Mouse (Mus musculus) CH12.LX (cell line): Measurements from ENCODE around the gene Jph2. TPM values are rescaled to one million over a fixed set of nuclear protein-coding genes. Genes with fewer than 3 reads are reported as not detected.

ENCODE experiments used
- DNase-seq: peaks from one replicate; pipeline ENCODE4 v3.0.0-alpha.2; 2013; ENCODE audit errors: extremely low read depth
- H3K27ac ChIP-seq: 2 replicates; pipeline ENCODE4 v1.5.1; 2012; ENCODE audit warnings: low read depth, mild to moderate bottlenecking, control low read depth, moderate library complexity; ENCODE audit not compliant: insufficient read depth
- H3K27me3 ChIP-seq: replicated peaks from 2 replicates; pipeline ENCODE3; 2012; ENCODE audit warnings: inconsistent platforms
- H3K36me3 ChIP-seq, 2 experiments: replicated peaks in 1 of 2; 2 replicates each; pipeline versions ENCODE3 to v1.6.1; 2012; ENCODE audit warnings: inconsistent platforms in 1 of 2, low read length in 1 of 2, mild to moderate bottlenecking in 1 of 2, mixed read lengths in 1 of 2, moderate library complexity in 1 of 2; ENCODE audit not compliant: control insufficient read depth in 1 of 2, insufficient read depth in 1 of 2
- H3K4me1 ChIP-seq, 2 experiments: 2 replicates each; pipeline ENCODE4 v1.6.1; 2012; ENCODE audit warnings: inconsistent platforms in 1 of 2, moderate library complexity in 1 of 2; ENCODE audit not compliant: insufficient read depth in 2 of 2, control insufficient read depth in 1 of 2
- H3K4me2 ChIP-seq: 2 replicates; pipeline ENCODE4 v1.6.1; 2012; ENCODE audit warnings: low read depth, mild to moderate bottlenecking, control low read depth; ENCODE audit not compliant: poor library complexity, insufficient read depth, severe bottlenecking
- H3K4me3 ChIP-seq, 3 experiments: fragments of 150-350 bp in 1 of 3; sonication (generic) in 1 of 3; replicated peaks in 1 of 3; 2 replicates each; pipeline versions ENCODE3 to v1.5.1; 2011 to 2012; ENCODE audit warnings: low read depth in 2 of 3, low read length in 2 of 3, mild to moderate bottlenecking in 2 of 3, moderate library complexity in 2 of 3, control low read depth in 1 of 3, improper control_type of control experiment in 1 of 3, inconsistent platforms in 1 of 3, mixed read lengths in 1 of 3; ENCODE audit not compliant: poor library complexity in 1 of 3
- H3K79me2 ChIP-seq: replicated peaks from 2 replicates; pipeline ENCODE4 v1.6.1; 2012; ENCODE audit warnings: mild to moderate bottlenecking, moderate library complexity; ENCODE audit not compliant: control insufficient read depth, poor library complexity, insufficient read depth, severe bottlenecking; ENCODE audit errors: extremely low read depth
- H3K9ac ChIP-seq: 2 replicates; pipeline ENCODE4 v1.6.1; 2012; ENCODE audit warnings: low read depth, mild to moderate bottlenecking, control low read depth, moderate library complexity; ENCODE audit not compliant: insufficient read depth
- H3K9me3 ChIP-seq: replicated peaks from 2 replicates; pipeline ENCODE3; 2012; ENCODE audit warnings: low read length, inconsistent platforms, mixed read lengths
- CTCF ChIP-seq, 2 experiments: IDR thresholded peaks in 1 of 2; conservative IDR thresholded peaks in 1 of 2; 2 replicates each; pipeline ENCODE4 v1.5.1; 2011 to 2012; ENCODE audit warnings: low read depth in 2 of 2, low read length in 2 of 2, improper control_type of control experiment in 1 of 2, inconsistent platforms in 1 of 2, mild to moderate bottlenecking in 1 of 2, moderate library complexity in 1 of 2
- IRF4 ChIP-seq: IDR thresholded peaks from 2 replicates; pipeline ENCODE4 v1.6.1; 2014; ENCODE audit warnings: low read depth, mild to moderate bottlenecking, inconsistent platforms, low read length, improper control_type of control experiment
- KAT2A ChIP-seq: IDR thresholded peaks from 2 replicates; pipeline ENCODE4 v1.6.1; 2012; ENCODE audit warnings: low read length, improper control_type of control experiment, inconsistent platforms; ENCODE audit not compliant: insufficient replicate concordance
- MAFK ChIP-seq: IDR thresholded peaks from 2 replicates; pipeline ENCODE4 v1.6.1; 2011; ENCODE audit warnings: low read length, improper control_type of control experiment; ENCODE audit not compliant: insufficient replicate concordance
- MAX ChIP-seq: IDR thresholded peaks from 2 replicates; pipeline ENCODE4 v1.6.1; 2011; ENCODE audit warnings: low read length, improper control_type of control experiment
- MYC ChIP-seq: IDR thresholded peaks from 2 replicates; pipeline ENCODE4 v1.6.1; 2011; ENCODE audit warnings: low read depth, mild to moderate bottlenecking, improper control_type of control experiment, low read length
- RAD21 ChIP-seq: IDR thresholded peaks from 2 replicates; pipeline ENCODE4 v1.6.1; 2011; ENCODE audit warnings: low read depth, mild to moderate bottlenecking, low read length, improper control_type of control experiment, moderate library complexity
- RCOR1 ChIP-seq: conservative IDR thresholded peaks from 2 replicates; pipeline ENCODE4 v1.6.1; 2012; ENCODE audit warnings: low read depth, mild to moderate bottlenecking, inconsistent platforms, low read length, improper control_type of control experiment
- SIN3A ChIP-seq: IDR thresholded peaks from 2 replicates; pipeline ENCODE4 v1.6.1; 2012; ENCODE audit warnings: low read length, improper control_type of control experiment, inconsistent platforms
- SMC3 ChIP-seq: IDR thresholded peaks from 2 replicates; pipeline ENCODE4 v1.6.1; 2011; ENCODE audit warnings: low read depth, low read length, improper control_type of control experiment
- UBTF ChIP-seq: IDR thresholded peaks from 2 replicates; pipeline ENCODE4 v1.6.1; 2012; ENCODE audit warnings: low read depth, mild to moderate bottlenecking, inconsistent platforms, low read length, improper control_type of control experiment, moderate library complexity
- ZC3H11A ChIP-seq: IDR thresholded peaks from 2 replicates; pipeline ENCODE4 v1.6.1; 2012; ENCODE audit warnings: low read depth, mild to moderate bottlenecking, inconsistent platforms, low read length, improper control_type of control experiment
- ZMIZ1 ChIP-seq: IDR thresholded peaks from 2 replicates; pipeline ENCODE4 v1.6.1; 2012; ENCODE audit warnings: low read depth, mild to moderate bottlenecking, inconsistent platforms, low read length, improper control_type of control experiment
- ZNF384 ChIP-seq: IDR thresholded peaks from 2 replicates; pipeline ENCODE4 v1.6.1; 2012; ENCODE audit warnings: low read depth, low read length, improper control_type of control experiment, inconsistent platforms
- dilution Hi-C: fragments of 300-500 bp; cut with MboI; formaldehyde crosslinking; loops from 2 replicates; pipeline ENCODE4 v1.14.3; 2020; ENCODE audit warnings: low sequenced_read_pairs; ENCODE audit not compliant: extremely low pct_unique_long_range_greater_than_20kb, extremely low pct_ligation_motif_present
- in situ Hi-C: fragments of 300-500 bp; cut with MboI; formaldehyde crosslinking; loops from 3 replicates; pipeline ENCODE4 v1.14.3; 2019; ENCODE audit warnings: low sequenced_read_pairs, low pct_ligation_motif_present, low pct_unique_long_range_greater_than_20kb, mixed read lengths
- polyA plus RNA-seq: library from polyadenylated mRNA; unstranded; fragments of >175 nt; gene quantifications from 2 replicates; pipeline ENCODE4 v1.2.1, GENCODE M21; 2012; ENCODE audit warnings: low read depth; ENCODE audit not compliant: insufficient read length
- total RNA-seq, 2 experiments: library from RNA; depleted of rRNA; stranded (reverse); fragments of 300-350 nt in 1 of 2; fragments of >200 nt in 1 of 2; gene quantifications; 2 replicates each; pipeline ENCODE4 v1.2.3; 2012 to 2014

Jph2 gene
- total and polyA plus RNA-seq, 3 experiments, result not detected

GRCm38 (mm10) chr2:163330742-163331141, 67.1 kb downstream of the Jph2 start:
- Histone ChIP-seq H3K9me3 (no peaks in the 10 kb centered on the region), H3K4me3 (no peak overlapping the region), H3K4me1 (no peaks in the 10 kb centered on the region), H3K4me2 (no peak overlapping the region), H3K79me2 (no peaks in the 10 kb centered on the region), H3K9ac (no peak overlapping the region), H3K27me3 (peaks cover 85% of the 10 kb centered on the region), H3K27ac (no peak overlapping the region), H3K36me3 (no peaks in the 10 kb centered on the region)
- DNase-seq, result peak; percentile 45
- dilution Hi-C loops (no loop called here), in situ Hi-C loops (loop anchor here (10.0 kb wide), 3 partner anchors 236 to 406 kb away; no protein-coding TSS in a partner anchor)
- TF ChIP-seq CTCF (conservative IDR thresholded peaks at IDR 0.05 in 1 of 2, IDR thresholded peaks at IDR 0.05 in 1 of 2; ENCODE audit: low read depth in 2 of 2, low read length in 2 of 2) (peak; percentile 88 to 89), RAD21 (peak; percentile 94), UBTF (no peak), SMC3 (peak; percentile 89), ZC3H11A (peak; percentile 73)

DNA sequence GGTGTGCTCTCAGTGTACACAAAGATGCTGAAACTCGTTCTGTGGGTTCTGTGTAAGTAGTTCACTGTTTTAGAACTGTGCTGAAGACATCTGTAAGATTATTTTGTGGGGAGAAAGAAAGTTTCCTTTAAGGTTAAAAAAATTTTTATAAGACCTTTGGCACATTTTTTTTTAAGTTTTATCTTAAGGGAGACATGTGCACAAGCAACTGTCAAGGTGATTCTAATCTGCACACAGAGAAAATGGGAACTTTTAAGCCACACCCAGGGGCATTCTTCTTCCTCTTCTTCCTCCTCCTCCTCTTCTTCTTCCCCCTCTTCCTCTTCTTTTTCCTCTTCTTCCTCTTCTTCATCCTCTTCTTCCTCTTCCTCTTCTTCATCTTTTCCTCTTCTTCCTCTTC, 74.6 kb downstream of the Jph2 start:
- no peaks in the 10 kb centered on the region for H3K36me3 ChIP-seq
- TF ChIP-seq SIN3A (no peak), KAT2A (no peak), MAX (no peak)
- no peaks in the 10 kb centered on the region for H3K9me3 ChIP-seq
- in situ Hi-C loops, result no loop called here
- H3K79me2 ChIP-seq, result no peaks in the 10 kb centered on the region
- dilution Hi-C loops, result no loop called here
- H3K4me2 ChIP-seq, result no peak overlapping the region
- no peak overlapping the region for H3K9ac ChIP-seq
- H3K4me3 ChIP-seq, result no peak overlapping the region
- no peaks in the 10 kb centered on the region for H3K4me1 ChIP-seq
- no peak for DNase-seq
- peaks cover 94% of the 10 kb centered on the region for H3K27me3 ChIP-seq
- H3K27ac ChIP-seq, result no peak overlapping the region

DNA sequence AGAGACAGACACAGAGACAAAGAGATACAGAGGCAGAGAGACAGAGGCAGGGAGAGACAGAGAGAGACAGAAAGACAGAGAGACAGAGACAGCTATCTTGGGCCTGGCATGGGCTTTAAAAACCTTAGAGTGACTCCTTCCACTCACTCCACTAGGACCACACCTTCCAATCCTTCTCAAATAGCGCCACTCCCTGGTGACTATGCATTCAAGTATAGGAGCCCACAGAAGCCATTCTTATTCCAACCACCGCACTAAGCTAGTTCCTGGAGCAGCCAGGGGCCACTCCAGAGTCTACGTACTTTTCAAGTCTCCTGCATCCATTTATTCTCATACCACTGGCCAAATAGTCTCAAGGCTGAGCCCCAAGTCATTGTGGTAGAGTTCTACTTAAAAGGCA, 79.0 kb downstream of the Jph2 start:
- dilution Hi-C loops, result no loop called here
- H3K4me2 ChIP-seq, result no peak overlapping the region
- peaks cover 88% of the 10 kb centered on the region for H3K27me3 ChIP-seq
- TF ChIP-seq SMC3 (peak; percentile 25; the same call in 1 of the 2 replicates), SIN3A (no peak), RAD21 (peak; percentile 23), RCOR1 (no peak), ZMIZ1 (no peak), IRF4 (no peak), CTCF (conservative IDR thresholded peaks at IDR 0.05 in 1 of 2, IDR thresholded peaks at IDR 0.05 in 1 of 2; ENCODE audit: low read depth in 2 of 2, low read length in 2 of 2) (peak in 1 of 2 experiments; percentile 22; a peak in 2 of 4 replicates), ZNF384 (no peak), KAT2A (no peak), MYC (no peak), UBTF (no peak), MAFK (no peak)
- no peak overlapping the region for H3K27ac ChIP-seq
- no peak for DNase-seq
- no peaks in the 10 kb centered on the region for H3K79me2 ChIP-seq
- H3K9ac ChIP-seq, result no peak overlapping the region
- no peaks in the 10 kb centered on the region for H3K4me1 ChIP-seq
- in situ Hi-C loops, result loop anchor here (10.0 kb wide), 1 partner anchor 214 kb away; no protein-coding TSS in a partner anchor
- H3K9me3 ChIP-seq, result no peaks in the 10 kb centered on the region
- no peaks in the 10 kb centered on the region for H3K36me3 ChIP-seq
- H3K4me3 ChIP-seq, result no peak overlapping the region
